Mouse (Mus musculus): Measurements from ENCODE around the gene Ubl3.

- TF ChIP-seq CTCF (IDR thresholded peaks at IDR 0.05; ENCODE audit: insufficient read depth, low read length): no peak
- TF ChIP-seq POLR2A (IDR thresholded peaks at IDR 0.05; ENCODE audit: borderline replicate concordance, extremely low read depth, low read depth, low read length): no peak
These were observed 87.5 kb downstream of the Ubl3 start for GRCm38 (mm10) chr5:148465091-148465490.

Data from lung, adult 2 months (tissue).